Mouse (Mus musculus) brain, embryonic 14.5 days (tissue): ENCODE data around the gene Dmac2.

Experiments
- CTCF ChIP-seq: fragments of 200-500 bp; IDR thresholded peaks from 2 replicates; pipeline ENCODE4 v1.5.1; 2012; ENCODE audit warnings: inconsistent platforms, mild to moderate bottlenecking, moderate library complexity, borderline replicate concordance; ENCODE audit not compliant: insufficient read depth, insufficient read length; ENCODE audit errors: extremely low read depth
- POLR2A ChIP-seq: fragments of 200-500 bp; IDR thresholded peaks from 2 replicates; pipeline ENCODE4 v1.6.1; 2012; ENCODE audit warnings: mild to moderate bottlenecking, inconsistent platforms, borderline replicate concordance; ENCODE audit not compliant: poor library complexity, insufficient read depth, insufficient read length, severe bottlenecking; ENCODE audit errors: extremely low read depth

GRCm38 (mm10) chr7:25647574-25648123 is 28.4 kb downstream of the Dmac2 start:
- TF ChIP-seq CTCF: no peak
- TF ChIP-seq POLR2A: no peak
